Mouse (Mus musculus): ENCODE data around the gene Cpsf2. TPM values are rescaled to one million over a fixed set of nuclear protein-coding genes. Genes with fewer than 3 reads are reported as not detected.
"Not testable (repeated sequence)": the region's sequence is repeated elsewhere in the genome, so short reads cannot be mapped to it uniquely, and the experiment has no call there.

Cpsf2 gene
- polyA plus RNA-seq, 1 experiment from 2014 or later: 43.8 TPM

DNA sequence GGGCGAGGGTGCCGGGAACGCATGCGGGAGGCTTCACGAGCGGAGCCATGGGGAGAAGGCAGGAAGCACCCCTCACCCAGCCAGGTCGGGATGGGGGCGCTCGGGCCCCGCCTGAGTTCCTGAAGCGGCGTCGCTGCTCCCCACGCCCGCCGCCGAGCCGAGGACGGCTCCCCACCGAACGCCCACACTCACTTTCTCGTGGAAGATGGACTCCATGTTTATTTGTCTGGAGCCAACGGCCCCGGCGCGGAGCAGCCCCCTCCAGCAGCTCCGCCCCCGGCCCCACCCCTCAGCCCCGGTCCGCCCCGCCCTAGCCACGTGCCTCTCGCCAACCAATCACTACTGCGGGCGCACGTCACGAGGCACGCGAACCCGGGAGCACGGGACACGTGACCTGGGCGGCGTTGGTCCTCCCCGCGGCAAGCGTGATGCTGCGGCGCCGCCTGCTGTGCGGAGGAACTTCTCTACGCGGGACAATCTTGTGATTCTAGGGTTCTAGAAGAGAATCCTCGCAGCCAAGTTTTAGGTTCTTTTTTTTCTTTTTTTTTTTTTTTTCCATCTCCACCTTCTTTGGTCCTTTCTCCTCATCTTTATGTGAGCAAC, 17.7 kb upstream of the Cpsf2 start, which contains the start of gene Atxn3:
Atxn3 (minus strand) TSS at position 305 of the 603 bp plus-strand sequence.
- under 1% methylated on average over 51 of the region's 54 CpGs for WGBS
- Histone ChIP-seq H3K9ac (ENCODE audit: low read length) (peak within 1 kb of the TSS; percentile 91), H3K4me3 (ENCODE audit: low read depth, low read length) (peak within 1 kb of the TSS; percentile 89), H3K4me2 (ENCODE audit: low read depth) (peak within 1 kb of the TSS; percentile 55), H3K4me1 (ENCODE audit: control insufficient read depth, insufficient read depth, low read length) (no peaks in the 10 kb centered on the region), H3K36me3 (ENCODE audit: control insufficient read depth, insufficient read depth, low read length) (no peaks in the 10 kb centered on the region), H3K9me3 (ENCODE audit: control insufficient read depth, low read length) (no peaks in the 10 kb centered on the region), H3K27ac (ENCODE audit: low read depth, low read length) (no peak within 1 kb of the TSS), H3K27me3 (ENCODE audit: control insufficient read depth, insufficient read depth, low read length) (no peaks in the 10 kb centered on the region)
- ATAC-seq (ENCODE audit: insufficient read depth, low FRiP score, low TSS enrichment) (peak; percentile 99), DNase-seq (ENCODE audit: low spot score) (peak; percentile 97)

DNA sequence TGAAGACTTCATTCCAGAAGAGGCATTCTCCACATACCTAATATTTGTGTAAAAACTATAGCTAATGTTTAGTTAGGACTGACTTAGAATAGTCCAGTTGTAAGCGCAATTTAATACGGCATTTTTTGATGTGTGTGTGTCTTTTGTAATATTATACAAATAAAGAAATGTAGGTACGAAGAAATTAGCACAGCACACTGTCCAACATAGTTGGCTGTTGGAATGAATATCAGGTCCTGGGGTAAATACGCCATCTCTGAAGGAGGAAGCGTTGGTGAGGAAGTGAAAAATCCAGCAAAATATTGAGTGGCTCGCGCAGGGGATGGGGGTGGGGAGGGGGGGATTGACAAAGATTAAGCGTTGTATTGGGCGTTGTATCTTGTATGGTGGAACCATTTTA, 17.2 kb upstream of the Cpsf2 start:
- 60% methylated on average over 9 of the region's 9 CpGs for WGBS
- no peak overlapping the region for H3K4me3 ChIP-seq (ENCODE audit: low read depth, low read length)
- DNase-seq (ENCODE audit: low spot score): no peak

DNA sequence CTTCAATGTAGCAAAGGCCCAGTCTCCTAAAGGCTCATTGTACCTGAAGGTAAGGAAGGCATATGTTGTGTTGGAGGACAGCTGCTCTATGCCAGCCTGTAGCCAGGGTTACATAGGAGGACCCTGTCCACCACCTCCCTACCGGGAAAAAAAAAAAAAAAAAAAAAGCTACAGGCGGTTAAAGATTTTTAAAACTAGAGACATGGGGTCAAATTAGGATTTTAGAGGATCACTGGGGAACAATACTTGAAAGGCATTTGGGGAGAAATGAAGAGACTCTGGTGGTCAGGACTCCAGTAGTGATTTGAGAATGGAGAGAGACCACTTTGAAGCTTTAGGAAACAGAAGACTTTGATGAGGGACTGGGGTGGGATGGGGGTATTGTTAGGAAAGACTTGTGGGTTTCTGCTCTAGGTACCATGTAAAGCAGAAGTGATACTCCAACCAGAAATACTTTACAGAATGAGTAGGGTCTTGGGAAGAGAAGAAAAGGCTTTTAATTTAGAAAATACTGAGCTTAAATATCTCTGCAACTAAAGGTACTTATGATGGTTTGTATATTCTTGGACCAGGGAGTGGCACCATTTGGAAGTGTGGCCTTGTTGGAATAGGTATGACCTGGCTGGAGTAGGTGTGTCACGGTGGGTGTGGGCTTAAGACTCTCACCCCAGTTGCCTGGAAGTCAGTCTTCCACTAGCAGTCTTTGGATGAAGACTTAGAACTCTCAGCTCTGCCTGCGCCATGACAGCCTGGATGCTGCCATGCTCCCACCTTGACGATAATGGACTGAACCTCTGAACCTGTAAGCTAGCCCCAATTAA, 16.6 kb upstream of the Cpsf2 start:
- H3K4me2 ChIP-seq (ENCODE audit: low read depth); H3K4me1 ChIP-seq (ENCODE audit: control insufficient read depth, insufficient read depth, low read length); H3K27me3 ChIP-seq (ENCODE audit: control insufficient read depth, insufficient read depth, low read length); H3K4me3 ChIP-seq (ENCODE audit: low read depth, low read length); ATAC-seq (ENCODE audit: insufficient read depth, low FRiP score, low TSS enrichment); DNase-seq (ENCODE audit: low spot score); H3K27ac ChIP-seq (ENCODE audit: low read depth, low read length); H3K9ac ChIP-seq (ENCODE audit: low read length); H3K9me3 ChIP-seq (ENCODE audit: control insufficient read depth, low read length); H3K36me3 ChIP-seq (ENCODE audit: control insufficient read depth, insufficient read depth, low read length): not testable (repeated sequence)
- 93% methylated on average over 5 of the region's 5 CpGs for WGBS

More for the DNA sequence above, 17.2 kb upstream of the Cpsf2 start:
- no peaks in the 10 kb centered on the region for H3K27me3 ChIP-seq (ENCODE audit: control insufficient read depth, insufficient read depth, low read length)
- H3K9me3 ChIP-seq (ENCODE audit: control insufficient read depth, low read length): no peaks in the 10 kb centered on the region
- no peaks in the 10 kb centered on the region for H3K4me1 ChIP-seq (ENCODE audit: control insufficient read depth, insufficient read depth, low read length)
- ATAC-seq (ENCODE audit: insufficient read depth, low FRiP score, low TSS enrichment): no peak
- peak overlapping the region; percentile 29 for H3K4me2 ChIP-seq (ENCODE audit: low read depth)
- no peaks in the 10 kb centered on the region for H3K36me3 ChIP-seq (ENCODE audit: control insufficient read depth, insufficient read depth, low read length)
- no peak overlapping the region for H3K9ac ChIP-seq (ENCODE audit: low read length)
- no peak overlapping the region for H3K27ac ChIP-seq (ENCODE audit: low read depth, low read length)

DNA sequence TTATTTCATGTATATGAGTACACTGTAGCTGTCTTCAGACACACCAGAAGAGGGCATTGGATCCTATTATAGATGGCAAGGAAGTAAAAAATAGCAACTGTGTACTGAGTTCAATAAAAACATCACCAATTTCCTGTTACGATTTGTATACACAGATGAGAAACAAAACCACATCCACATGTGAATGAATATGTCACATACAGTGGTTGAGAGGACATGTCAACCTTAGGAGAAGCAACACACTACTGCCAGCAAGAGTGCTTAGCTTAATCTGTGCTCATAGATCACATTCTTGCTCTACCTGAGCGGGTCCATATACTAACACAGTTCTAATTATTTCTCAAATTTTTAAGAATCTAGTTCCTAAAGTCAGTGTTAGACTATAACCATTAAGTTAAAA, 4.5 kb upstream of the Cpsf2 start:
- Histone ChIP-seq H3K36me3 (ENCODE audit: control insufficient read depth, insufficient read depth, low read length) (no peaks in the 10 kb centered on the region; the same call in 1 of the 2 replicates), H3K27me3 (ENCODE audit: control insufficient read depth, insufficient read depth, low read length) (no peaks in the 10 kb centered on the region), H3K4me2 (ENCODE audit: low read depth) (no peak overlapping the region), H3K27ac (ENCODE audit: low read depth, low read length) (no peak overlapping the region), H3K9ac (ENCODE audit: low read length) (no peak overlapping the region), H3K9me3 (ENCODE audit: control insufficient read depth, low read length) (no peaks in the 10 kb centered on the region), H3K4me1 (ENCODE audit: control insufficient read depth, insufficient read depth, low read length) (no peaks in the 10 kb centered on the region), H3K4me3 (ENCODE audit: low read depth, low read length) (no peak overlapping the region)
- 96% methylated on average over 2 of the region's 2 CpGs for WGBS
- ATAC-seq (ENCODE audit: insufficient read depth, low FRiP score, low TSS enrichment): no peak
- DNase-seq (ENCODE audit: low spot score): no peak

DNA sequence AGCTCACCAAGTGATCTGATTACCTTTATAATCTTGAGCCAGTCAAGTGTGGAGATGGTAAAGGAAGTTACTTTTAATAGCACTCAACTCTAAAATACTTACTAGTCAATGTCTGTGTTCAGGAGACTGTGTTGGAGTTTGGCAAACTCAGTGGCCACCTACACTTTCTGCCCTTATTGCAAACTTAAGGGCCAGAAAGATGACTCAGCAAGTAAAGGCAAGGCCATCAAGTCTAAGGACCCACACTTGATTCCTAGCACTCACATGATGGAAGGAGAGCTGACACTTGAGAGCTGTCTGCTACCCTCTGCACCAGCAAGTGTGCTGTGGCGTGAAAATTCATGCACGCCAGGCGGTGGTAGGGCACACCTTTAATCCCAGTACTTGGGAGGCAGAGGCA, 3.6 kb upstream of the Cpsf2 start:
- Histone ChIP-seq H3K36me3 (ENCODE audit: control insufficient read depth, insufficient read depth, low read length) (no peaks in the 10 kb centered on the region; the same call in 1 of the 2 replicates), H3K9me3 (ENCODE audit: control insufficient read depth, low read length) (no peaks in the 10 kb centered on the region), H3K4me2 (ENCODE audit: low read depth) (no peak overlapping the region), H3K27ac (ENCODE audit: low read depth, low read length) (no peak overlapping the region), H3K4me1 (ENCODE audit: control insufficient read depth, insufficient read depth, low read length) (no peaks in the 10 kb centered on the region), H3K27me3 (ENCODE audit: control insufficient read depth, insufficient read depth, low read length) (no peaks in the 10 kb centered on the region), H3K9ac (ENCODE audit: low read length) (no peak overlapping the region), H3K4me3 (ENCODE audit: low read depth, low read length) (no peak overlapping the region)
- no peak for ATAC-seq (ENCODE audit: insufficient read depth, low FRiP score, low TSS enrichment)
- WGBS: 86% methylated on average over 3 of the region's 3 CpGs
- no peak for DNase-seq (ENCODE audit: low spot score)

DNA sequence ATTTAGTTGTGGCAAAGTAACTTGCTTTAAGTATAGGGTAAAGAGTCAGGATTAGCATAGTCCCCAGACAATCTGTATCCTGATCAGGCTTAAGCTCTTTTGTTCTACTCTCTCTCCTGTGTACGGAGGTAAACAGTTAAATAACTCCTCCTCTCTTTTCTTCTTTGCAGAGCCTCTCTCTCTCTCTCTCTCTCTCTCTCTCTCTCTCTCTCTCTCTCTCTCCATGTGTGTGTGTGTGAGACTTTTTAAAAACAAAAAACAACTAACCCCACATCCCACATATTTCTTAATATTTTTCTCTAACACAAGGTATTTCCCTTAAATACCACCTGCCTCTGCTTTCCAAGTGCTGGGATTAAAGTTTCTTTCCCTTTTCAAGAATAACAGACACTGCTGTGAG, 1.2 kb upstream of the Cpsf2 start:
- ATAC-seq (ENCODE audit: insufficient read depth, low FRiP score, low TSS enrichment): no peak
- Histone ChIP-seq H3K4me2 (ENCODE audit: low read depth) (peak overlapping the region; percentile 66), H3K27ac (ENCODE audit: low read depth, low read length) (no peak overlapping the region), H3K9me3 (ENCODE audit: control insufficient read depth, low read length) (no peaks in the 10 kb centered on the region), H3K36me3 (ENCODE audit: control insufficient read depth, insufficient read depth, low read length) (no peaks in the 10 kb centered on the region), H3K4me1 (ENCODE audit: control insufficient read depth, insufficient read depth, low read length) (no peaks in the 10 kb centered on the region), H3K9ac (ENCODE audit: low read length) (peak overlapping the region; percentile 94), H3K27me3 (ENCODE audit: control insufficient read depth, insufficient read depth, low read length) (no peaks in the 10 kb centered on the region), H3K4me3 (ENCODE audit: low read depth, low read length) (peak overlapping the region; percentile 84)
- WGBS: 20% methylated on average over 1 of the region's 1 CpGs
- no peak for DNase-seq (ENCODE audit: low spot score)

GRCm38 (mm10) chr12:101975167-101975600, 604 bp upstream of the Cpsf2 start:
- peak overlapping the region; percentile 94 for H3K9ac ChIP-seq (ENCODE audit: low read length)
- no peaks in the 10 kb centered on the region for H3K36me3 ChIP-seq (ENCODE audit: control insufficient read depth, insufficient read depth, low read length)
- WGBS: 1% methylated on average over 23 of the region's 23 CpGs
- no peaks in the 10 kb centered on the region for H3K9me3 ChIP-seq (ENCODE audit: control insufficient read depth, low read length)
- no peaks in the 10 kb centered on the region for H3K4me1 ChIP-seq (ENCODE audit: control insufficient read depth, insufficient read depth, low read length)
- H3K4me2 ChIP-seq (ENCODE audit: low read depth): peak overlapping the region; percentile 66
- H3K27ac ChIP-seq (ENCODE audit: low read depth, low read length): peak overlapping the region; percentile 85
- DNase-seq (ENCODE audit: low spot score): no peak
- peak overlapping the region; percentile 84 for H3K4me3 ChIP-seq (ENCODE audit: low read depth, low read length)
- H3K27me3 ChIP-seq (ENCODE audit: control insufficient read depth, insufficient read depth, low read length): no peaks in the 10 kb centered on the region
- ATAC-seq (ENCODE audit: insufficient read depth, low FRiP score, low TSS enrichment): peak; percentile 71

DNA sequence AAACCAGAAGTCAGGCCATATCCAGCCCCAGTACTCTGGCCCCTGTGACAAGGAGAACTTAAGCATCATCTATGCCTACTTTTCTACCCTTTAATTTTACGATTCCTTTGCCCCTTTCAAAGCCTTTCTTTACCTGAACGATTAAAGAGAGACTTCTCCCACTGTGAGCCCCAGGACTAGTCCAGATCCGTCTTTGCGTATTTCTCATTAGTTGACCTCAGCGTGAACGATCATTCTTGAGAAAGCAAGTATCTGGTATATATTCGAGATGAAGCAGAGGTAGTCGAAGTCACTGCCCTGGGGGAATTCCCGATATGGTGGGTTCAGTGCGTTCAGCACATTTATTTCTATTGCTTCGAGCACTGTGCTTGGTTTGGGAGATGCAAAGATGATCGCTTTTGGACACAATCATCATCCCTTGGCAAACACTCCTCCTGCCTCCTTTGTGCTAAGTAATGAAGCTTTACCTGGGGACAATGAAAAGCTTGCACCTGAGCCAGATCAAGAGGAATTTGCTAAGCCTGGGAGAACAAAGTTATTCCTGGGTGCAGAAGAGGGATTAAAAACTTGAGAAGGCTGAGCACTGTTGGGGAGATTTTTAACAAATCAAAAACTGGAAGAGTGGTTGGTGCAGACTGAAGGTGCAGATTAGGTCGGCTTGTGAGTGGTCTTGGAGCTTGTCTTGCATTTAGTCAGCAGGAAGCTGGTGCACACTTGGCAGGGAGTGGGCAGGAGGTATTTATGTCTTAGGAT, 1.0 kb downstream of the Cpsf2 start:
- H3K4me1 ChIP-seq (ENCODE audit: control insufficient read depth, insufficient read depth, low read length): no peaks in the 10 kb centered on the region
- ATAC-seq (ENCODE audit: insufficient read depth, low FRiP score, low TSS enrichment) (no peak), DNase-seq (ENCODE audit: low spot score) (no peak)
- H3K27ac ChIP-seq (ENCODE audit: low read depth, low read length): no peak overlapping the region
- no peaks in the 10 kb centered on the region for H3K27me3 ChIP-seq (ENCODE audit: control insufficient read depth, insufficient read depth, low read length)
- H3K4me3 ChIP-seq (ENCODE audit: low read depth, low read length): peak overlapping the region; percentile 84
- H3K36me3 ChIP-seq (ENCODE audit: control insufficient read depth, insufficient read depth, low read length): no peaks in the 10 kb centered on the region
- no peaks in the 10 kb centered on the region for H3K9me3 ChIP-seq (ENCODE audit: control insufficient read depth, low read length)
- WGBS: 28% methylated on average over 13 of the region's 13 CpGs
- peak overlapping the region; percentile 94 for H3K9ac ChIP-seq (ENCODE audit: low read length)
- peak overlapping the region; percentile 66 for H3K4me2 ChIP-seq (ENCODE audit: low read depth)
